Mouse (Mus musculus): ENCODE data around the gene Spint1. TPM values are rescaled to one million over a fixed set of nuclear protein-coding genes. Genes with fewer than 3 reads are reported as not detected.

The Spint1 gene
- polyA plus RNA-seq, 1 experiment from 2014 or later, result 7.8 TPM

GRCm38 (mm10) chr2:119293776-119294390, 56.7 kb downstream of the Spint1 start:
- Histone ChIP-seq H3K36me3 (peaks cover 79% of the 10 kb centered on the region), H3K9me3 (no peaks in the 10 kb centered on the region), H3K4me1 (replicated peaks) (peaks cover 6% of the 10 kb centered on the region), H3K4me2 (no peak overlapping the region), H3K27ac (no peak overlapping the region), H3K27me3 (no peaks in the 10 kb centered on the region), H3K9ac (replicated peaks) (no peak overlapping the region), H3K4me3 (replicated peaks) (no peak overlapping the region)
- ATAC-seq (ENCODE audit: insufficient number of reproducible peaks, insufficient read depth, low FRiP score, low TSS enrichment, low read depth), result no peak
- 94% methylated on average over 34 of the region's 34 CpGs for WGBS

GRCm38 (mm10) chr2:119294411-119294810, 57.2 kb downstream of the Spint1 start:
- no peak overlapping the region for H3K27ac ChIP-seq
- no peak for ATAC-seq (ENCODE audit: insufficient number of reproducible peaks, insufficient read depth, low FRiP score, low TSS enrichment, low read depth)

GRCm38 (mm10) chr2:119296756-119297155, 59.6 kb downstream of the Spint1 start:
- H3K9me3 ChIP-seq, result no peaks in the 10 kb centered on the region
- no peak overlapping the region; the same call in 1 of the 2 replicates for H3K9ac ChIP-seq (replicated peaks)
- H3K27ac ChIP-seq, result no peak overlapping the region
- no peak for ATAC-seq (ENCODE audit: insufficient number of reproducible peaks, insufficient read depth, low FRiP score, low TSS enrichment, low read depth)
- peaks cover 16% of the 10 kb centered on the region for H3K4me1 ChIP-seq (replicated peaks)
- H3K36me3 ChIP-seq, result peaks cover 77% of the 10 kb centered on the region
- no peak overlapping the region for H3K4me2 ChIP-seq
- H3K4me3 ChIP-seq (replicated peaks), result no peak overlapping the region
- H3K27me3 ChIP-seq, result no peaks in the 10 kb centered on the region
- 92% methylated on average over 12 of the region's 12 CpGs for WGBS

More at GRCm38 (mm10) chr2:119294411-119294810, 57.2 kb downstream of the Spint1 start:
- H3K36me3 ChIP-seq, result peaks cover 85% of the 10 kb centered on the region
- H3K4me3 ChIP-seq (replicated peaks), result no peak overlapping the region
- no peaks in the 10 kb centered on the region for H3K27me3 ChIP-seq
- 96% methylated on average over 18 of the region's 18 CpGs for WGBS
- peaks cover 3% of the 10 kb centered on the region for H3K4me1 ChIP-seq (replicated peaks)
- no peak overlapping the region for H3K9ac ChIP-seq (replicated peaks)
- no peak overlapping the region for H3K4me2 ChIP-seq
- no peaks in the 10 kb centered on the region for H3K9me3 ChIP-seq

GRCm38 (mm10) chr2:119297506-119297905, 60.3 kb downstream of the Spint1 start:
- no peak overlapping the region for H3K4me3 ChIP-seq (replicated peaks)
- H3K27ac ChIP-seq, result no peak overlapping the region
- no peak overlapping the region for H3K9ac ChIP-seq (replicated peaks)
- H3K36me3 ChIP-seq, result peaks cover 70% of the 10 kb centered on the region
- no peaks in the 10 kb centered on the region for H3K9me3 ChIP-seq
- WGBS, result 90% methylated on average over 19 of the region's 19 CpGs
- no peak overlapping the region for H3K4me2 ChIP-seq
- no peak for ATAC-seq (ENCODE audit: insufficient number of reproducible peaks, insufficient read depth, low FRiP score, low TSS enrichment, low read depth)
- H3K4me1 ChIP-seq (replicated peaks), result peaks cover 16% of the 10 kb centered on the region
- H3K27me3 ChIP-seq, result no peaks in the 10 kb centered on the region

- Histone ChIP-seq H3K9ac (replicated peaks) (no peak overlapping the region), H3K27ac (no peak overlapping the region), H3K4me2 (no peak overlapping the region), H3K4me1 (replicated peaks) (peaks cover 21% of the 10 kb centered on the region), H3K36me3 (peaks cover 62% of the 10 kb centered on the region), H3K4me3 (replicated peaks) (no peak overlapping the region), H3K9me3 (no peaks in the 10 kb centered on the region), H3K27me3 (no peaks in the 10 kb centered on the region)
- no peak for ATAC-seq (ENCODE audit: insufficient number of reproducible peaks, insufficient read depth, low FRiP score, low TSS enrichment, low read depth)
- WGBS, result 46% methylated on average over 5 of the region's 5 CpGs
These were observed 61.2 kb downstream of the Spint1 start for GRCm38 (mm10) chr2:119298330-119298729.

- H3K9ac ChIP-seq (replicated peaks), result no peak overlapping the region
- no peak overlapping the region for H3K27ac ChIP-seq
- H3K9me3 ChIP-seq, result no peaks in the 10 kb centered on the region
- ATAC-seq (ENCODE audit: insufficient number of reproducible peaks, insufficient read depth, low FRiP score, low TSS enrichment, low read depth), result no peak
- peaks cover 56% of the 10 kb centered on the region for H3K36me3 ChIP-seq
- 73% methylated on average over 2 of the region's 2 CpGs for WGBS
- H3K4me3 ChIP-seq (replicated peaks), result no peak overlapping the region
- peaks cover 26% of the 10 kb centered on the region for H3K4me1 ChIP-seq (replicated peaks)
- no peaks in the 10 kb centered on the region for H3K27me3 ChIP-seq
- H3K4me2 ChIP-seq, result no peak overlapping the region
These were observed 61.7 kb downstream of the Spint1 start for GRCm38 (mm10) chr2:119298839-119299238.

Other genes starting within 250 kb of the Spint1 start
- 20.0 and 21.8 TPM in 2 replicates for gene Ccdc32, start 208.0 kb upstream of the Spint1 start, polyA plus RNA-seq (2016; fragmentation: Nextera tagmentation; extraction: Ambion mirVana)
- gene Rpusd2, start 202.6 kb upstream of the Spint1 start, polyA plus RNA-seq (2016; fragmentation: Nextera tagmentation; extraction: Ambion mirVana), result 5.4 and 6.2 TPM in 2 replicates
- 61.7 and 63.8 TPM in 2 replicates for gene Knl1, start 190.2 kb upstream of the Spint1 start, polyA plus RNA-seq (2016; fragmentation: Nextera tagmentation; extraction: Ambion mirVana)
- gene Rad51, start 124.6 kb upstream of the Spint1 start, polyA plus RNA-seq (2016; fragmentation: Nextera tagmentation; extraction: Ambion mirVana), result 63.9 and 64.0 TPM in 2 replicates
- 45.6 and 47.1 TPM in 2 replicates for gene Rmdn3, start 80.3 kb upstream of the Spint1 start, polyA plus RNA-seq (2016; fragmentation: Nextera tagmentation; extraction: Ambion mirVana)
- 5.0 and 6.7 TPM in 2 replicates for gene Gchfr, start 69.6 kb upstream of the Spint1 start, polyA plus RNA-seq (2016; fragmentation: Nextera tagmentation; extraction: Ambion mirVana)
- gene Gm14137, start 62.9 kb upstream of the Spint1 start, polyA plus RNA-seq (2016; fragmentation: Nextera tagmentation; extraction: Ambion mirVana), result 0.44 and 0.65 TPM in 2 replicates
- gene Zfyve19, start 28.7 kb upstream of the Spint1 start, polyA plus RNA-seq (2016; fragmentation: Nextera tagmentation; extraction: Ambion mirVana), result 52.5 and 56.7 TPM in 2 replicates
- gene Dnajc17, start 28.6 kb upstream of the Spint1 start, polyA plus RNA-seq (2016; fragmentation: Nextera tagmentation; extraction: Ambion mirVana), result 29.2 and 29.6 TPM in 2 replicates
- gene Ppp1r14d, start 7.5 kb upstream of the Spint1 start, polyA plus RNA-seq (2016; fragmentation: Nextera tagmentation; extraction: Ambion mirVana), result not detected in 2 replicates
- 8.5 TPM in 2 replicates for gene Rhov, start 33.9 kb downstream of the Spint1 start, polyA plus RNA-seq (2016; fragmentation: Nextera tagmentation; extraction: Ambion mirVana)
- gene Vps18, start 51.4 kb downstream of the Spint1 start, polyA plus RNA-seq (2016; fragmentation: Nextera tagmentation; extraction: Ambion mirVana), result 23.8 and 24.6 TPM in 2 replicates
- 4.8 and 5.3 TPM in 2 replicates for gene Dll4, start 88.4 kb downstream of the Spint1 start, polyA plus RNA-seq (2016; fragmentation: Nextera tagmentation; extraction: Ambion mirVana)
- gene Chac1, start 113.9 kb downstream of the Spint1 start, polyA plus RNA-seq (2016; fragmentation: Nextera tagmentation; extraction: Ambion mirVana), result 0.45 and 0.68 TPM in 2 replicates
- 4.1 and 4.2 TPM in 2 replicates for gene Ino80, start 240.3 kb downstream of the Spint1 start, polyA plus RNA-seq (2016; fragmentation: Nextera tagmentation; extraction: Ambion mirVana)

Measured in limb, embryonic 12.5 days (tissue).